Comparison of ENCODE assay signal across 28 mouse cellular contexts in genomic region chr3:84436947-84437346, GRCm38 (mm10). TPM values are rescaled to one million over a fixed set of nuclear protein-coding genes. Genes with fewer than 3 reads are reported as not detected.
DNase-seq lines count a peak whose midpoint lies in the region; ATAC-seq and TF ChIP-seq lines count a peak whose summit lies in the region.
"Had no signal": no experiment of that assay in that cellular context is flagged by ENCODE, and none has a peak within 500 bp of the region (broad histone marks: within the 10 kb centered on the region; RNA-seq: fewer than 3 reads in every experiment).

No protein-coding gene starts in this region.

- H3K9me3 ChIP-seq in intestine, embryonic 14.5 days (ENCODE audit: control insufficient read depth, low read length): no peaks in the 10 kb centered on the region
- no peaks in the 10 kb centered on the region for H3K9me3 ChIP-seq in intestine, embryonic 16.5 days (ENCODE audit: control insufficient read depth, low read length)
- no peaks in the 10 kb centered on the region for H3K9me3 ChIP-seq in stomach, postnatal 0 days (ENCODE audit: control insufficient read depth, low read length)
- H3K9me3 ChIP-seq: embryonic facial prominence, embryonic 10.5 days; embryonic facial prominence, embryonic 13.5 days; forebrain, embryonic 12.5 days; forebrain, embryonic 15.5 days; G1E; heart, embryonic 13.5 days; hindbrain, embryonic 12.5 days; hindbrain, embryonic 15.5 days had no signal

- no peak overlapping the region for H3K4me2 ChIP-seq in intestine, embryonic 14.5 days (ENCODE audit: low read length)
- H3K4me2 ChIP-seq in intestine, embryonic 16.5 days (ENCODE audit: low read depth, low read length): no peak overlapping the region
- H3K4me2 ChIP-seq in stomach, postnatal 0 days (replicated peaks; ENCODE audit: low read depth): no peak overlapping the region
- H3K4me2 ChIP-seq: embryonic facial prominence, embryonic 13.5 days; forebrain, embryonic 12.5 days; forebrain, embryonic 15.5 days; heart, embryonic 13.5 days; hindbrain, embryonic 12.5 days; hindbrain, embryonic 15.5 days had no signal

- DNase-seq in intestine, embryonic 14.5 days (ENCODE audit: low spot score): no peak
- no peak for DNase-seq in stomach, postnatal 0 days (ENCODE audit: low spot score)
- DNase-seq in frontal cortex, adult 2 months (ENCODE audit: extremely low spot score in 1 of 2, low spot score in 1 of 2): no peak
- DNase-seq in embryo, embryonic 11 days: no peak
- DNase-seq in left cerebral cortex, adult 11 months (ENCODE audit: low spot score): no peak
- DNase-seq: adrenal gland, adult 2 months; adrenal gland, postnatal 14 days; B cell, adult 2 months; cerebellum, adult 11 months; cerebellum, adult 2 months; cerebellum, adult 9-11 months; cerebellum, postnatal 25 days; gastrocnemius, postnatal 25 days; heart, adult 18-20 months; heart, postnatal 14 days had no signal

- H3K9ac ChIP-seq in intestine, embryonic 14.5 days (ENCODE audit: low read length): no peak overlapping the region
- H3K9ac ChIP-seq in intestine, embryonic 16.5 days (ENCODE audit: low read depth, low read length): no peak overlapping the region; the same call in 1 of the 2 replicates
- no peak overlapping the region for H3K9ac ChIP-seq in stomach, postnatal 0 days (ENCODE audit: low read length)
- H3K9ac ChIP-seq: embryonic facial prominence, embryonic 13.5 days; forebrain, embryonic 12.5 days; forebrain, embryonic 15.5 days; heart, embryonic 13.5 days; hindbrain, embryonic 12.5 days; hindbrain, embryonic 15.5 days had no signal

- H3K4me3 ChIP-seq in intestine, embryonic 14.5 days (ENCODE audit: low read depth, low read length): no peak overlapping the region
- H3K4me3 ChIP-seq in intestine, embryonic 16.5 days (ENCODE audit: low read length): no peak overlapping the region
- no peak overlapping the region for H3K4me3 ChIP-seq in stomach, postnatal 0 days (ENCODE audit: low read depth, low read length)
- H3K4me3 ChIP-seq: embryonic facial prominence, embryonic 10.5 days; embryonic facial prominence, embryonic 13.5 days; erythroblast, embryonic 14.5 days; forebrain, embryonic 12.5 days; forebrain, embryonic 15.5 days; heart, embryonic 13.5 days; hindbrain, embryonic 12.5 days; hindbrain, embryonic 15.5 days had no signal

- peaks cover 12% of the 10 kb centered on the region for H3K4me1 ChIP-seq in intestine, embryonic 14.5 days (replicated peaks; ENCODE audit: control insufficient read depth, insufficient read depth, low read length)
- peaks cover 26% of the 10 kb centered on the region for H3K4me1 ChIP-seq in intestine, embryonic 16.5 days (ENCODE audit: control insufficient read depth, insufficient read depth, low read length)
- peaks cover 9% of the 10 kb centered on the region for H3K4me1 ChIP-seq in stomach, postnatal 0 days (replicated peaks; ENCODE audit: control insufficient read depth, insufficient read depth)
- H3K4me1 ChIP-seq: forebrain, embryonic 15.5 days had no signal

- no peaks in the 10 kb centered on the region for H3K27me3 ChIP-seq in intestine, embryonic 14.5 days (replicated peaks; ENCODE audit: control insufficient read depth, insufficient read depth, low read length)
- H3K27me3 ChIP-seq in intestine, embryonic 16.5 days (replicated peaks; ENCODE audit: control insufficient read depth, insufficient read depth, low read length): no peaks in the 10 kb centered on the region
- H3K27me3 ChIP-seq in stomach, postnatal 0 days (ENCODE audit: control insufficient read depth, insufficient read depth, low read length): no peaks in the 10 kb centered on the region
- H3K27me3 ChIP-seq: CH12.LX; forebrain, embryonic 15.5 days; hindbrain, embryonic 15.5 days; Patski had no signal

- WGBS in intestine, embryonic 14.5 days: 77% methylated on average over 7 of the region's 7 CpGs
- WGBS in intestine, embryonic 16.5 days: 74% methylated on average over 7 of the region's 7 CpGs
- 78% methylated on average over 7 of the region's 7 CpGs for WGBS in stomach, postnatal 0 days

- TF ChIP-seq EP300 in stomach, postnatal 0 days (optimal IDR thresholded peaks at IDR 0.05): no peak

- H3K27ac ChIP-seq in intestine, embryonic 14.5 days (ENCODE audit: low read depth): no peak overlapping the region
- H3K27ac ChIP-seq in intestine, embryonic 16.5 days (ENCODE audit: low read length): peak overlapping the region; percentile 85
- H3K27ac ChIP-seq in stomach, postnatal 0 days (replicated peaks): no peak overlapping the region
- H3K27ac ChIP-seq: embryonic facial prominence, embryonic 10.5 days; embryonic facial prominence, embryonic 13.5 days; forebrain, embryonic 12.5 days; forebrain, embryonic 15.5 days; heart, embryonic 13.5 days; hindbrain, embryonic 12.5 days; hindbrain, embryonic 15.5 days had no signal

- H3K36me3 ChIP-seq in intestine, embryonic 14.5 days (ENCODE audit: control insufficient read depth, insufficient read depth, low read length): no peaks in the 10 kb centered on the region
- no peaks in the 10 kb centered on the region for H3K36me3 ChIP-seq in intestine, embryonic 16.5 days (ENCODE audit: control insufficient read depth, insufficient read depth, low read length)
- no peaks in the 10 kb centered on the region for H3K36me3 ChIP-seq in stomach, postnatal 0 days (ENCODE audit: control insufficient read depth, insufficient read depth, low read length)
- H3K36me3 ChIP-seq: embryonic facial prominence, embryonic 10.5 days; embryonic facial prominence, embryonic 13.5 days; forebrain, embryonic 12.5 days; forebrain, embryonic 15.5 days; G1E; heart, embryonic 13.5 days; hindbrain, embryonic 12.5 days; hindbrain, embryonic 15.5 days had no signal

- TF ChIP-seq CTCF in stomach, postnatal 0 days (IDR thresholded peaks at IDR 0.05; ENCODE audit: low read depth): no peak

- peak; percentile 72 for ATAC-seq in intestine, embryonic 14.5 days (replicated peaks; ENCODE audit: low FRiP score, low TSS enrichment, low read depth)
- peak; percentile 90 for ATAC-seq in intestine, embryonic 16.5 days
- 0 out of 2 replicates have a peak, but pooled peaks have one; percentile 13 for ATAC-seq in monocyte, adult 5-6 weeks (replicated peaks; ENCODE audit: insufficient number of reproducible peaks, low FRiP score, low TSS enrichment, poor library complexity, severe bottlenecking)
- ATAC-seq in stomach, postnatal 0 days (ENCODE audit: low FRiP score, low TSS enrichment): peak; percentile 81
- ATAC-seq: forebrain, embryonic 15.5 days; Patski had no signal

RNA-seq across cellular contexts. Expression of gene Fhdc1, which starts 43.3 kb away (rescaled TPM):
- polyA plus RNA-seq in intestine, embryonic 14.5 days (2014; fragmentation: Nextera tagmentation; extraction: Ambion mirVana): 5.9 and 7.4 TPM in 2 replicates
- polyA plus RNA-seq in intestine, embryonic 16.5 days (2015; fragmentation: Nextera tagmentation; extraction: Ambion mirVana): 6.6 and 8.8 TPM in 2 replicates
- 0.38 to 7.3 TPM (median 0.53 TPM) in 3 replicates for total RNA-seq in monocyte, adult 5-6 weeks (2017)
- polyA plus RNA-seq in stomach, postnatal 0 days (2015; fragmentation: Nextera tagmentation; extraction: Ambion mirVana): 17.8 and 19.5 TPM in 2 replicates
- polyA plus RNA-seq in frontal cortex, adult 2 months (2012; rRNA removed): 4.7 and 5.2 TPM in 2 replicates

Comparison
In these comparisons a context has a peak if more than half of its experiments do, and no peak if none do; other contexts are left out.
1. ATAC-seq: peak in every context shown above with its lines; median percentile 90 in intestine, embryonic 16.5 days; 81 in stomach, postnatal 0 days; 72 in intestine, embryonic 14.5 days; 13 in monocyte, adult 5-6 weeks.